In genomic region chr13:91881837-91882480, GRCm38 (mm10) we compare ENCODE assay signal across 9 mouse cellular contexts. TPM values are rescaled to one million over a fixed set of nuclear protein-coding genes. Genes with fewer than 3 reads are reported as not detected.
DNase-seq lines count a peak whose midpoint lies in the region; ATAC-seq lines count a peak whose summit lies in the region.
"Had no signal": no experiment of that assay in that cellular context is flagged by ENCODE, and none has a peak within 500 bp of the region (broad histone marks: within the 10 kb centered on the region; RNA-seq: fewer than 3 reads in every experiment).

No protein-coding gene starts in this region.

- no peaks in the 10 kb centered on the region for H3K4me1 ChIP-seq in forebrain, embryonic 13.5 days

- no peak overlapping the region for H3K27ac ChIP-seq in forebrain, embryonic 13.5 days

- H3K4me2 ChIP-seq in forebrain, embryonic 13.5 days, result no peak overlapping the region

- no peaks in the 10 kb centered on the region for H3K27me3 ChIP-seq in forebrain, embryonic 13.5 days
- H3K27me3 ChIP-seq in splenic B cell, adult 2 months (ENCODE audit: control insufficient read depth, insufficient read depth, low read length, poor library complexity, severe bottlenecking), result no peaks in the 10 kb centered on the region

- no peaks in the 10 kb centered on the region for H3K36me3 ChIP-seq in forebrain, embryonic 13.5 days (ENCODE audit: poor library complexity, severe bottlenecking)
- no peaks in the 10 kb centered on the region for H3K36me3 ChIP-seq in splenic B cell, adult 2 months (ENCODE audit: control insufficient read depth, insufficient read depth, low read length, poor library complexity, severe bottlenecking)

- no peaks in the 10 kb centered on the region for H3K9me3 ChIP-seq in forebrain, embryonic 13.5 days (replicated peaks)

- ATAC-seq in cerebellum, adult (ENCODE audit: insufficient number of reproducible peaks, low FRiP score, low TSS enrichment), result peak; percentile 33; the same call in 1 of the 2 replicates
- ATAC-seq in forebrain, embryonic 13.5 days, result peak; percentile 70

- WGBS in forebrain, embryonic 13.5 days, result 57% methylated on average over 9 of the region's 9 CpGs

- no peak for DNase-seq in cerebellum, adult 11-12 months
- peak; percentile 75 for DNase-seq in 3T3-L1 (ENCODE audit: low read depth, low spot score)
- peak; percentile 38 to 51 for DNase-seq in adrenal gland, postnatal 36 days
- peak; percentile 29 to 72 for DNase-seq in kidney, postnatal 36 days
- DNase-seq in lung, postnatal 25 days (ENCODE audit: low spot score), result peak; percentile 7
- DNase-seq in splenic B cell, adult 2 months (ENCODE audit: low read depth, low spot score), result peak; percentile 28

- no peak overlapping the region for H3K9ac ChIP-seq in forebrain, embryonic 13.5 days

- H3K4me3 ChIP-seq in forebrain, embryonic 13.5 days, result no peak overlapping the region

RNA-seq across cellular contexts. Expression of gene Ckmt2, which starts 5.3 kb away (rescaled TPM):
- not detected for total RNA-seq in adrenal gland, postnatal 36 days (2021)
- polyA plus RNA-seq in forebrain, embryonic 13.5 days (2015; fragmentation: Nextera tagmentation; extraction: Ambion mirVana), result not detected in 2 replicates
- polyA plus RNA-seq: C2C12 had no signal
